Mouse (Mus musculus) liver, embryonic 14.5 days (tissue): Measurements from ENCODE around the gene Fbf1. TPM values are rescaled to one million over a fixed set of nuclear protein-coding genes. Genes with fewer than 3 reads are reported as not detected.

Experiments used
- ATAC-seq: fragments of 200-750 bp; cut with Nextera tagmentation; 2 replicates; pipeline ENCODE4 v1.8.0; 2017; ENCODE audit warnings: moderate number of reproducible peaks, mild to moderate bottlenecking, moderate library complexity; ENCODE audit not compliant: insufficient read depth
- DNase-seq, 3 experiments: peaks; one replicate each; pipeline ENCODE4 v3.0.0-alpha.2; 2012 to 2013; ENCODE audit warnings: low read depth in 3 of 3, low spot score in 3 of 3
- H3K27ac ChIP-seq: fragments of 300-500 bp; sonication (generic); 2 replicates; pipeline ENCODE4 v1.5.1; 2014; ENCODE audit warnings: moderate library complexity, mild to moderate bottlenecking, control low read depth, inconsistent platforms
- H3K27me3 ChIP-seq: fragments of 300-500 bp; sonication (generic); 2 replicates; pipeline ENCODE4 v1.6.1; 2014; ENCODE audit warnings: mild to moderate bottlenecking, low read length, moderate library complexity; ENCODE audit not compliant: control insufficient read depth, insufficient read depth
- H3K36me3 ChIP-seq: fragments of 300-500 bp; sonication (generic); replicated peaks from 2 replicates; pipeline ENCODE4 v1.6.1; 2014; ENCODE audit warnings: low read depth; ENCODE audit not compliant: control insufficient read depth, insufficient read depth
- H3K4me1 ChIP-seq, 2 experiments: fragments of 200-500 bp in 1 of 2; fragments of 300-500 bp in 1 of 2; sonication (generic) in 1 of 2; replicated peaks; 2 replicates each; pipeline ENCODE4 v1.6.1; 2012 to 2014; ENCODE audit warnings: antibody characterized with exemption in 1 of 2, inconsistent platforms in 1 of 2, low read length in 1 of 2; ENCODE audit not compliant: control insufficient read depth in 2 of 2, insufficient read depth in 2 of 2
- H3K4me2 ChIP-seq: fragments of 300-500 bp; sonication (generic); 2 replicates; pipeline ENCODE4 v1.6.1; 2014; ENCODE audit warnings: low read depth, mild to moderate bottlenecking, control low read depth, moderate library complexity
- H3K4me3 ChIP-seq, 2 experiments: fragments of 200-500 bp in 1 of 2; fragments of 300-500 bp in 1 of 2; sonication (generic) in 1 of 2; 2 replicates each; pipeline ENCODE4 v1.5.1; 2012 to 2014; ENCODE audit warnings: low read depth in 2 of 2, low read length in 2 of 2, mild to moderate bottlenecking in 2 of 2, control low read depth in 1 of 2, inconsistent platforms in 1 of 2, moderate library complexity in 1 of 2; ENCODE audit not compliant: insufficient read depth in 1 of 2
- H3K9ac ChIP-seq: fragments of 300-500 bp; sonication (generic); replicated peaks from 2 replicates; pipeline ENCODE4 v1.6.1; 2014; ENCODE audit warnings: mild to moderate bottlenecking, control low read depth, moderate library complexity
- H3K9me3 ChIP-seq: fragments of 300-500 bp; sonication (generic); 2 replicates; pipeline ENCODE4 v1.6.1; 2016; ENCODE audit warnings: low read length, mixed read lengths; ENCODE audit not compliant: control insufficient read depth
- CTCF ChIP-seq: IDR thresholded peaks from 2 replicates; pipeline ENCODE4 v1.5.1; 2016; ENCODE audit warnings: antibody characterized with exemption, low read depth, control low read depth
- EP300 ChIP-seq: IDR thresholded peaks from 2 replicates; pipeline ENCODE4 v1.6.1; 2016; ENCODE audit warnings: antibody characterized with exemption, low read depth
- WGBS: fragments of 180-500 bp; shearing (Covaris S2); extraction: QIAGEN DNeasy Blood & Tissue Kit; methylation state at CpG from one replicate; pipeline ENCODE4 v1.1.7; 2014; ENCODE audit not compliant: insufficient replicate concordance; 5-methylcytosine and 5-hydroxymethylcytosine counted together
- polyA plus RNA-seq, 2 experiments: library from polyadenylated mRNA; depleted of rRNA in 1 of 2; stranded (reverse) in 1 of 2; unstranded in 1 of 2; fragments of >200 nt; fragmentation: Nextera tagmentation in 1 of 2; extraction: Ambion mirVana in 1 of 2; gene quantifications; 2 replicates each; pipeline versions ENCODE4 v1.2.1 to v1.2.3; 2012 to 2014

Fbf1 gene
- polyA plus RNA-seq, 2 experiments, result 3.5 to 8.7 TPM

DNA sequence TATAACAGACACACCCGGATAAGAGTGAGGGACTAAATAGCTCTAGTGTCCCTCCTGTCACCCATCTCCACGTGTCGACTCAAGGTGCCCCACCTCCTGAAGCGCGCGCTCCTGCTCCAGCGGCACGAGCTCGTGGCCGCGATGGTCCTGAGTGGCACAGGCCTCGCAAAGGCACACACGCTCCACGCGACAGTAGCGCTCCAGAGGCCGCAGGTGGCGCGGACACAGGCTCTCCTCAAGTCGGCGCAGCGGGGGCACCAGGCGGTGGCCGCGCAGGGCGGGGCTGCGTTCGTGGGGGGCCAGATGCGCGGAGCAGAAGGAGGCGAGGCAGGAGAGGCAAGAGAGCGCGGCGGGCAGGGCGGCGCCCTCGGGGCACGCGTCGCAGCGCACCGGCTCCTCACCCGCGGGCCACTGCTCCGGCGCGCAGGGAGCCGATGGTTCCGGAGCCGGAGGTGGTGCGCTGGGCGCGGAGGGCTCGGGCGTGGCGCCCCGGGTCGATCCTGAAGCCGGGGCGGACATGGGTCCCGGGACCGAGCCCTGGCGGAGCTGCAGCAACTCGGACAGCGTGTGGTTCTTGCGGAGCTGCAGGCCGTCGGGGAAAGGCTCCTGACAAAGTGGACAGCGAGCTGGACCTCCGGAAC is 58.4 kb downstream of the Fbf1 start:
- under 1% methylated on average over 68 of the region's 70 CpGs for WGBS
- DNase-seq, result no peak
- TF ChIP-seq CTCF (no peak), EP300 (no peak)
- Histone ChIP-seq H3K4me3 (peak overlapping the region; percentile 26 to 50), H3K9me3 (no peaks in the 10 kb centered on the region), H3K27me3 (peaks cover 38% of the 10 kb centered on the region), H3K36me3 (no peaks in the 10 kb centered on the region), H3K9ac (peak overlapping the region; percentile 25; the same call in 1 of the 2 replicates), H3K4me1 (peaks cover 1 to 7% of the 10 kb centered on the region in 2 experiments; a peak in 3 of 4 replicates), H3K27ac (no peak overlapping the region), H3K4me2 (peak overlapping the region; percentile 56)
- peak; percentile 11; the same call in 1 of the 2 replicates for ATAC-seq

DNA sequence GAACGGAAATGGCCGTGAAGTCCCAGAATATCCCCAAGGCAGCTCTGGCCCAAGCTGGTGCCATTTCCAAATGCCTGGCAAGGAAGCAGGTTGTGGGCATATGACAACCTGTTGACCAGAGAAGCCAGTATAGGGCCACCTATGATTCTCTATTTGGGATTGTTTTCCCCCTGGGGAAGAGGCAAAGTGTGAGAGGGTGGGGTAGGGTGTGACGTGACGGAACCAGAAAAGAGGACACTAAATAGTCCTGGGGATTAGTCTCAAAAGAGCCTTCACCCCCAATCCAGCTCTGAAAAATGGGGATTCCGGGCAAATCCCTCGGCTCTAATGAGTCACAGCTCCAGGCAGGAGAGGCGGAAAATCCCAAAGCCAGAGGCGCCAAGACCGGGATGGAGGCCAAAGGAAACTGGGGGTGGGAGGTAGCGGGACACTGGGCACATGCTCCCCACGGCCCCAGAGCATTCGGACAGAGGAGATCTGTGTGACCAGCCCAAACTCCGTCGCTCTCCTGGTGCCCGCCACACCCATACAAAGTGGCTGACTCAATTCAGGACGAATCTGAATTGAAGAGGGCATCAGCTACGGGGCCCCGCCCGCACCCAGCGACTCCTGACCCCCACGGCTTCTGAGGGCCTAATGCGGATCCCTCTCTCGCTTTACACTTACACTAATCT is 59.4 kb downstream of the Fbf1 start:
- Histone ChIP-seq H3K4me1 (peaks cover 2 to 15% of the 10 kb centered on the region in 2 experiments; a peak in 3 of 4 replicates), H3K4me2 (peak overlapping the region; percentile 56), H3K27ac (no peak overlapping the region), H3K9me3 (no peaks in the 10 kb centered on the region), H3K27me3 (peaks cover 38% of the 10 kb centered on the region), H3K36me3 (no peaks in the 10 kb centered on the region), H3K4me3 (peak overlapping the region in 1 of 2 experiments; percentile 25; a peak in 1 of 4 replicates), H3K9ac (no peak overlapping the region)
- ATAC-seq (no peak), DNase-seq (no peak)
- 22% methylated on average over 23 of the region's 23 CpGs for WGBS
- TF ChIP-seq EP300 (no peak), CTCF (no peak)

DNA sequence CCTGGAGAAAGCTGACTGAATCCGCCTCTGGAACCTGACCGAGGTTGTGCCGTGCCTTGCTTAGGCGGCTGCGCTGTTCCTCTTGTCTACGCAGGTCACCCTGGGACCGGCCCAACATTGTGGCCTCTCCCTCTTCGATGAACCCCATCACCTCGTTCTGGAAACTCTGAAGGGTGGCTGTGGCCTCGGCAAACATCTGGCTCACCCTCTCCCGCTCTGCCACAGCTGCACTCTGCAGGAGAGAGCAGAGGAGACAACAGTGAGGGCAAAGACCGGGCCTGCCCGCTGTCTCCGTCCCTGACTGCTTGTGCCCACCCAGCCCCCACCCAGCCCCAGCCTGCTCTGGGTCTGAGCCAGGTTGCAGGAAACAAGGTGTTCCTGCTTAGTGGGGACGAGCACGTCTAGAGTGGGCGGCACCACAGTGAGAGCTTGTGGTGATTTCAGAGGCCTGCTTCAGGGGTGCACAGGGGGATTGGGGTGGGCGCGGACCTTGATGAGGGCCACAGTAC is 60.1 kb downstream of the Fbf1 start:
- WGBS, result 62% methylated on average over 19 of the region's 19 CpGs
- TF ChIP-seq EP300 (no peak), CTCF (no peak)
- Histone ChIP-seq H3K4me3 (no peak overlapping the region), H3K27me3 (peaks cover 38% of the 10 kb centered on the region), H3K27ac (no peak overlapping the region), H3K4me1 (peaks cover 2 to 17% of the 10 kb centered on the region in 2 experiments; a peak in 3 of 4 replicates), H3K9me3 (no peaks in the 10 kb centered on the region), H3K9ac (no peak overlapping the region), H3K4me2 (peak overlapping the region; percentile 56; the same call in 1 of the 2 replicates), H3K36me3 (no peaks in the 10 kb centered on the region)
- ATAC-seq (no peak), DNase-seq (no peak)

DNA sequence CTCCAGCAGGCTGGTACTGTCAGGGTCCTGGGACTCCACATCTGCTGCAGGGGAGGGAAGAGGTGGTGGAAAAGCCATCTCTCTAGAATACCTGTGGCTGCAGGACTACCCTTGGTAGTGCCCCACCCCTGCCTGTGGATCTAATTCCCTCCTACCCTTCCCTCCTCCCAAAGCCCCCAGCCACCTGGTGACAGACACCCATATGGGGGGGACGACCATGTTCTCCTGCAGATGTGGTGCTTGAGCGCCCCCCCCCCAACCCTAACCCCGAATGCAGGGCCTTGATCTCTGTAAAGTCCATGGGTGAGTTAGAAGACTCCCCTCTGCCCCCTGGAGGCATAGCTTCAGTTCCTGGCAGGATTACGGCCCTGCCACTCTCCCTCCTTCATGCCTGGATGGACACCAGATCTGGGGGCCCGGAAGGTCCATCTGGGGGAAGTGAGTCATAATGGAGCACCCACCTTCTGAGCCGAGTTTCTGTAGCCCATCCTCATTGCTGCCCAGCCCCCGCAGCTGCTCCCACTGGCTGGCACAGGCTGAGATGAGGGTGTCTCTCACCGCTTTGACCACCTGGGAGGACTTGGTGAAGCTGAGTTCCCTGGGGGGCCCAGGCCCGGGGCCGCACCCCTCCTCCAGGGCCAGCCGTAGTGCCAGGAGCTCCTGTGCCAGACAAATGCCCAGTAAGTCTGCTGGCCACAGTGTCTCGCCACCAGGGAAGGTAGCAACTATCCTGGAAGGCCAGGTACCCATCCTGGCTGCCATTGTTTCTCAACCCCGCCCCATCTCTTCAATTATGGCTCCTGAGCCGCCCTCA is 60.8 kb downstream of the Fbf1 start:
- H3K4me1 ChIP-seq, result peaks cover 5 to 20% of the 10 kb centered on the region in 2 experiments
- ATAC-seq (no peak), DNase-seq (no peak)
- peak; percentile 42 for TF ChIP-seq CTCF
- no peak for TF ChIP-seq EP300
- H3K27me3 ChIP-seq, result peaks cover 38% of the 10 kb centered on the region
- 37% methylated on average over 14 of the region's 14 CpGs for WGBS
- no peak overlapping the region for H3K27ac ChIP-seq
- H3K9ac ChIP-seq, result no peak overlapping the region
- H3K9me3 ChIP-seq, result no peaks in the 10 kb centered on the region
- H3K4me3 ChIP-seq, result no peak overlapping the region
- H3K36me3 ChIP-seq, result no peaks in the 10 kb centered on the region
- no peak overlapping the region for H3K4me2 ChIP-seq
